Mouse (Mus musculus) G1E (cell line): ENCODE results near the gene Akt2.

Source experiments
- CTCF ChIP-seq: IDR thresholded peaks from 2 replicates; pipeline ENCODE4 v1.5.1; 2012; ENCODE audit warnings: low read depth, low read length, inconsistent platforms, mixed read lengths
- POLR2AphosphoS5 ChIP-seq: IDR thresholded peaks from 2 replicates; pipeline ENCODE4 v1.6.1; 2012; ENCODE audit warnings: low read depth, low read length, inconsistent platforms; ENCODE audit not compliant: insufficient replicate concordance
- TAL1 ChIP-seq: conservative IDR thresholded peaks from 2 replicates; pipeline ENCODE4 v1.6.1; 2012; ENCODE audit warnings: low read depth, low read length, inconsistent platforms, mixed read lengths

GRCm38 (mm10) chr7:27688246-27688788 is 97.0 kb downstream of the Akt2 start:
- TF ChIP-seq CTCF (no peak), TAL1 (no peak), POLR2AphosphoS5 (no peak)
